Mouse (Mus musculus) forebrain, embryonic 10.5 days (tissue): ENCODE data around the gene Crcp. TPM values are rescaled to one million over a fixed set of nuclear protein-coding genes. Genes with fewer than 3 reads are reported as not detected.

Source experiments
- DNase-seq: peaks from one replicate; pipeline ENCODE4 v3.0.0-alpha.2; 2017; ENCODE audit warnings: low spot score; ENCODE audit errors: extremely low spot score
- H3K27ac ChIP-seq: fragments of 300-500 bp; sonication (generic); 2 replicates; pipeline ENCODE4 v1.5.1; 2016; ENCODE audit warnings: mild to moderate bottlenecking
- H3K27me3 ChIP-seq: fragments of 300-500 bp; sonication (generic); 2 replicates; pipeline ENCODE4 v1.6.1; 2016; ENCODE audit warnings: mild to moderate bottlenecking; ENCODE audit not compliant: poor library complexity, severe bottlenecking
- H3K36me3 ChIP-seq: fragments of 300-500 bp; sonication (generic); replicated peaks from 2 replicates; pipeline ENCODE4 v1.6.1; 2016; ENCODE audit warnings: mild to moderate bottlenecking, moderate library complexity
- H3K4me1 ChIP-seq: fragments of 300-500 bp; sonication (generic); 2 replicates; pipeline ENCODE4 v1.6.1; 2016
- H3K4me3 ChIP-seq: fragments of 300-500 bp; sonication (generic); 2 replicates; pipeline ENCODE4 v1.5.1; 2016; ENCODE audit warnings: mild to moderate bottlenecking, moderate library complexity
- H3K9me3 ChIP-seq: fragments of 300-500 bp; sonication (generic); 2 replicates; pipeline ENCODE4 v1.6.1; 2016; ENCODE audit warnings: mild to moderate bottlenecking, moderate library complexity
- WGBS: fragments of 180-500 bp; shearing (Covaris S2); methylation state at CpG from one replicate; pipeline ENCODE4 v1.1.7; 2016; 5-methylcytosine and 5-hydroxymethylcytosine counted together
- polyA plus RNA-seq: library from polyadenylated mRNA; unstranded; fragments of >200 nt; fragmentation: Nextera tagmentation; extraction: Ambion mirVana; gene quantifications from 2 replicates; pipeline ENCODE4 v1.2.1, GENCODE M21; 2016

The Crcp gene
- polyA plus RNA-seq, 1 experiment from 2014 or later = 64.0 TPM

GRCm38 (mm10) chr5:130074491-130074890 is 45.4 kb downstream of the Crcp start:
- H3K27ac ChIP-seq = no peak overlapping the region
- no peaks in the 10 kb centered on the region for H3K36me3 ChIP-seq
- WGBS = 82% methylated on average over 6 of the region's 6 CpGs
- H3K9me3 ChIP-seq = no peaks in the 10 kb centered on the region
- H3K27me3 ChIP-seq = peaks cover 14% of the 10 kb centered on the region
- H3K4me3 ChIP-seq = no peak overlapping the region
- peaks cover 8% of the 10 kb centered on the region for H3K4me1 ChIP-seq
- no peak for DNase-seq

DNA sequence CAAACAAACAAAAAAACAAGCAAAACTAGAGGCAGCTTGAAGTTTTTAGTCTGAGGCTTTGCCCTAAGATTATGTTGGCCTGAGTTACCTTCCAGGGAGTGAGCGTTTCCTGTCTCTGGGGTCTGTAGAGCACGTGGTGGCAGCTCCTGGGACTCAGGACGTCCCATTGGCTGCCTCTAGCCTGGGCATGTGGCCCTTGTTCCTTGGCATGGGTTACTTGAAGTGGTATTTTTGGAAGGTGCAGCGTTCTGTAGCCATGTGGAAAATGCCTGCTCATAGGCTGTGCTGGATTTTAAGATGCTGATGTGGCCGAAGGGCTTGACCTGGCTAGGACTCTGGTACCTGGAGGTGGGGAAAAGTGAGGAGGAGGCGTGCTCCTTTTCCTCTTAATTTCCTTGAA is 47.3 kb downstream of the Crcp start:
- Histone ChIP-seq H3K4me1 (peaks cover 19% of the 10 kb centered on the region), H3K27ac (no peak overlapping the region), H3K9me3 (peaks cover 5% of the 10 kb centered on the region), H3K36me3 (peaks cover 11% of the 10 kb centered on the region), H3K4me3 (no peak overlapping the region), H3K27me3 (peaks cover 14% of the 10 kb centered on the region)
- WGBS = 70% methylated on average over 6 of the region's 6 CpGs
- no peak for DNase-seq

- Histone ChIP-seq H3K4me1 (peaks cover 19% of the 10 kb centered on the region), H3K27me3 (peaks cover 14% of the 10 kb centered on the region), H3K9me3 (peaks cover 9% of the 10 kb centered on the region), H3K27ac (peak overlapping the region; percentile 96), H3K36me3 (peaks cover 29% of the 10 kb centered on the region), H3K4me3 (no peak overlapping the region)
- WGBS = 78% methylated on average over 9 of the region's 9 CpGs
- no peak for DNase-seq
These were observed 49.2 kb downstream of the Crcp start for GRCm38 (mm10) chr5:130078096-130078833.

- H3K36me3 ChIP-seq = peaks cover 35% of the 10 kb centered on the region
- peak overlapping the region; percentile 78 for H3K4me3 ChIP-seq
- H3K9me3 ChIP-seq = peaks cover 9% of the 10 kb centered on the region
- peak overlapping the region; percentile 96 for H3K27ac ChIP-seq
- peaks cover 14% of the 10 kb centered on the region for H3K27me3 ChIP-seq
- 50% methylated on average over 6 of the region's 6 CpGs for WGBS
- H3K4me1 ChIP-seq = peaks cover 19% of the 10 kb centered on the region
- DNase-seq = no peak
These were observed 49.7 kb downstream of the Crcp start for GRCm38 (mm10) chr5:130078834-130079156.

DNA sequence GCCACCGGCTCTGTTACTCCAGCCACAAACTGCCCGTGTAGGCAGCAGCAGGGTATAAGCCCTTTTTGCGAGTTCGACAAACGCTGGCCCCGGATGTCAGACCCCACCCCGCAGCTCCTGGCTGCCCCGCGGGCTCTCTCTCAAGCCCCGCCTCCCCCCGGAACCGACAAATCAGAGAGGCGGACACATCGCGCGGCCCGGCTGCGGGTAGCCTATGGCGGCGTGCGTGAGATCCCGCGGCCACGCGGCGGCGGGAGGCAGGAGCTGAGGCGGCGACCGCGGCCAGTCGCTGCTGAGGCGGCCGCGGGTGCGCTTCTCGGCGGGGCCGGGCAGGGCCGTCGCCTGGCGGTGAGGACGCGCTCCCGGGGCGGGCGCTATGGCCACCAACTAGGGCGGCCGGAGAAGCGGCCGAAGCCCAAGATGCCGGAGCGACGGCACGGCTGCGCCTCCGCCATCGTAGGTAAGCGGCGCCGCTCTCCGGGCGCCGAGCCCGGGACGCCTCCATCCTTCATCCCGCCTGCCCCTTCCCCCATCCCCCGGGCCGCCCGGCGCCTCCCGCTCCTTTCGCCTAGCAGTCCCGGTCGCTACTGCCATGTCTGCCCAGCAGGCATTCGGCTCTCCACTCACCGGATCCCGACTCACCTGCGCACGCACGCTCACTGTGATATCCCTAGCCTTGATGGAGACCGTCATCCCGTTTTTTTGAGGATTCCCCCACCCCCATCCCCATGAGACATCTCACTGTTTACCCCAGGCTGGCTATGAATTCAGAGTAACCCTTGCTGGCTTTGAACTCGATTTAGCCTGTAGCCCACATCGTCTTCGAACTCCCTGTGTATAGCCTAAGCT is 50.3 kb downstream of the Crcp start:
- H3K27me3 ChIP-seq = peaks cover 14% of the 10 kb centered on the region
- H3K4me1 ChIP-seq = peaks cover 19% of the 10 kb centered on the region
- peak overlapping the region; percentile 78 for H3K4me3 ChIP-seq
- DNase-seq = peak; percentile 93
- H3K9me3 ChIP-seq = peaks cover 9% of the 10 kb centered on the region
- WGBS = 1% methylated on average over 86 of the region's 86 CpGs
- peaks cover 41% of the 10 kb centered on the region for H3K36me3 ChIP-seq
- peak overlapping the region; percentile 96 for H3K27ac ChIP-seq

GRCm38 (mm10) chr5:130080051-130080681 is 51.1 kb downstream of the Crcp start:
- peaks cover 9% of the 10 kb centered on the region for H3K9me3 ChIP-seq
- H3K27ac ChIP-seq = peak overlapping the region; percentile 96
- WGBS = 78% methylated on average over 16 of the region's 16 CpGs
- no peak for DNase-seq
- H3K4me1 ChIP-seq = peaks cover 19% of the 10 kb centered on the region
- peaks cover 14% of the 10 kb centered on the region for H3K27me3 ChIP-seq
- H3K4me3 ChIP-seq = peak overlapping the region; percentile 78
- peaks cover 48% of the 10 kb centered on the region for H3K36me3 ChIP-seq

- peaks cover 60% of the 10 kb centered on the region for H3K36me3 ChIP-seq
- H3K9me3 ChIP-seq = peaks cover 13% of the 10 kb centered on the region
- 94% methylated on average over 8 of the region's 8 CpGs for WGBS
- H3K27me3 ChIP-seq = peaks cover 14% of the 10 kb centered on the region
- DNase-seq = no peak
- H3K4me3 ChIP-seq = no peak overlapping the region
- H3K4me1 ChIP-seq = peaks cover 19% of the 10 kb centered on the region
- H3K27ac ChIP-seq = no peak overlapping the region
These were observed 52.2 kb downstream of the Crcp start for GRCm38 (mm10) chr5:130081181-130081881.

DNA sequence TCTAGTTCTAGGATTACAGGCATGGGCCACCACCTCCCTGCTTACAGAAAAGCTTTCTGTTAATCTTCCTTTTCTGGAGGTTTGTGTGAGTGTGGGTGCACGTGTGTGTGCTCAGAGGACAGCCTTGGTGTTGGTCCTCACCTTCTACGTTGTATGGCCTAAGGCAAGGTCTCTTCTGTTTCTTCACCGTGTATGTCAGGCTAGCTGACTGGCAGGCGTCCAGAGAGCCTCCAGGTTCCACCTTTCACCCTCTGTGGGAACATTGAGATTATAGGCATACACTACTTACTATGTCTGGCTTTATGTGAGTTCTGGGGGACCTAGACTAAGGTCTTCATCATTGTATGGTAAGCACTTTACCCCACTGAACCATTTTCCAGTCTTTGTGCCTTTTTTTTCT is 53.3 kb downstream of the Crcp start:
- peaks cover 62% of the 10 kb centered on the region for H3K36me3 ChIP-seq
- peaks cover 13% of the 10 kb centered on the region for H3K9me3 ChIP-seq
- peaks cover 12% of the 10 kb centered on the region for H3K27me3 ChIP-seq
- DNase-seq = no peak
- H3K4me3 ChIP-seq = no peak overlapping the region
- 91% methylated on average over 4 of the region's 4 CpGs for WGBS
- H3K4me1 ChIP-seq = peaks cover 19% of the 10 kb centered on the region
- H3K27ac ChIP-seq = no peak overlapping the region

GRCm38 (mm10) chr5:130084271-130084670 is 55.2 kb downstream of the Crcp start:
- Histone ChIP-seq H3K27ac (no peak overlapping the region), H3K9me3 (peaks cover 13% of the 10 kb centered on the region), H3K4me1 (peaks cover 11% of the 10 kb centered on the region), H3K4me3 (no peak overlapping the region), H3K36me3 (peaks cover 67% of the 10 kb centered on the region), H3K27me3 (no peaks in the 10 kb centered on the region)
- DNase-seq = no peak
- 92% methylated on average over 3 of the region's 3 CpGs for WGBS

- Histone ChIP-seq H3K27me3 (no peaks in the 10 kb centered on the region), H3K36me3 (peaks cover 71% of the 10 kb centered on the region), H3K4me1 (no peaks in the 10 kb centered on the region), H3K9me3 (peaks cover 5% of the 10 kb centered on the region; the same call in 1 of the 2 replicates), H3K4me3 (no peak overlapping the region), H3K27ac (no peak overlapping the region)
- 94% methylated on average over 7 of the region's 7 CpGs for WGBS
- no peak for DNase-seq
These were observed 58.9 kb downstream of the Crcp start for GRCm38 (mm10) chr5:130088008-130088407.

DNA sequence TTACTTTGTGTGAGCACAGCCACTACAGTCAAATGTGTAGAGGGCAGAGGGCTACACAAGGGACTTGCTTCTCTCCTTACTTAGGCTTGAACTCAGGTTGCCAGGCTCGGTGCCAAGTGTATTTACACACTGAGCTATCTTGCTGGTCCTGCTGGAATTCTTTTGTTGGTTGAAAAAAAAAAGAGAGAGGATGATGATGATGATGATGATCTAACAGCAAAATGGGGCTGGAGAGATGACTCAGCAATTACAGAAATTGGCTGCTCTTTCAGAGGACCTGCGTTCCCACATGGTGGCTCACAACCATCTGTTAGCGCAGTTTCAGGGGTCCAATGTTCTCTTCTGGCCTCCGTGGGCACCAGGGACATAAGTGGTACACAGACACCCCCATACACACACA is 59.5 kb downstream of the Crcp start:
- Histone ChIP-seq H3K27me3 (no peaks in the 10 kb centered on the region), H3K4me3 (no peak overlapping the region), H3K36me3 (peaks cover 70% of the 10 kb centered on the region), H3K9me3 (peaks cover 5% of the 10 kb centered on the region; the same call in 1 of the 2 replicates), H3K4me1 (no peaks in the 10 kb centered on the region), H3K27ac (no peak overlapping the region)
- no peak for DNase-seq
- 96% methylated on average over 4 of the region's 4 CpGs for WGBS

DNA sequence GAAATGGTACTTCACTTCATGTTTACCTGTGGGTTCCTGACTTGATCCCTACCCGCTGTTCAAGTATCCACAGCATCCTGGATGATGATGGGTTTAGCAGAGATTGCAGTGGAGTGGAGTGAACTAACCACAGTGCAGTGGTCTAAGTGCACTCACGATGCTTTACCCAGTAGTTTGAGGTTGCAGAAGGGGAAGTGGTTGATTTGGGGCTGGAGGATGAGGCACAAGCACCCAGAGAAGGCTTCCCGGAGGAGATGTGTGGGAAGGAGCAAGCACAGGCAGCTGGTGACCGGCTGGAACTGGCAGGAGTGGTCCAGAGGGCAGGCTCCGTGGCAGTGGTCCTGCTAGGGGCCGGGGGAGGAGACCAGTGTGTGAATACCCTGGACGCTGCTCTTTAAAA is 60.1 kb downstream of the Crcp start:
- H3K36me3 ChIP-seq = peaks cover 70% of the 10 kb centered on the region
- H3K4me3 ChIP-seq = no peak overlapping the region
- DNase-seq = no peak
- H3K4me1 ChIP-seq = no peaks in the 10 kb centered on the region
- H3K27me3 ChIP-seq = no peaks in the 10 kb centered on the region
- 85% methylated on average over 7 of the region's 7 CpGs for WGBS
- H3K27ac ChIP-seq = no peak overlapping the region
- H3K9me3 ChIP-seq = peaks cover 5% of the 10 kb centered on the region; the same call in 1 of the 2 replicates
